Mouse (Mus musculus): ENCODE measurements around the gene Ccdc116. TPM values are rescaled to one million over a fixed set of nuclear protein-coding genes. Genes with fewer than 3 reads are reported as not detected.
A peak's percentile ranks its signal among the peaks of the same experiment; 100 is the strongest.

Ccdc116 gene
- total and polyA plus RNA-seq, 2 experiments from 2014 or later: 4.4 to 9.6 TPM

DNA sequence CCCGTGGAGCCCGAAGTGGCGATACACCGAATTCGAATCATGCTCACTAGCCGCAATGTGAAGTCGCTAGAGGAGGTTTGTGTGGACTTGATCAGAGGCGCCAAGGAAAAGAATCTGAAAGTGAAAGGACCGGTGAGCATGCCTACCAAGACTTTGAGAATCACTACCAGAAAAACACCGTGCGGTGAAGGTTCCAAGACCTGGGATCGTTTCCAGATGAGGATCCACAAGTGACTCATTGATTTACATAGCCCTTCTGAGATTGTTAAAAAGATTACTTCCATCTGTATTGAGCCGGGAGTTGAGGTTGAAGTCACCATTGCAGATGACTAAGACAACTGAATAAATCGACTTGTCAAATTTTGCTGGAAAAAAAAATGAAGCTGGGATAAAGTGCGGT is 9.7 kb downstream of the Ccdc116 start:
- WGBS: 91% methylated on average over 15 of the region's 15 CpGs
- Histone ChIP-seq H3K36me3 (ENCODE audit: insufficient read depth, low read length) (no peaks in the 10 kb centered on the region), H3K27ac (ENCODE audit: low read depth, low read length) (no peak overlapping the region), H3K27me3 (ENCODE audit: insufficient read depth, low read length) (no peaks in the 10 kb centered on the region), H3K4me3 (ENCODE audit: low read depth, low read length) (no peak overlapping the region), H3K9me3 (ENCODE audit: low read length) (no peaks in the 10 kb centered on the region), H3K9ac (replicated peaks; ENCODE audit: low read length, poor library complexity, severe bottlenecking) (no peak overlapping the region), H3K4me2 (ENCODE audit: low read depth, low read length, poor library complexity, severe bottlenecking) (no peak overlapping the region), H3K4me1 (ENCODE audit: insufficient read depth, low read length) (no peaks in the 10 kb centered on the region)
- DNase-seq (ENCODE audit: low spot score) (no peak), ATAC-seq (ENCODE audit: low FRiP score) (no peak)
- TF ChIP-seq CTCF (IDR thresholded peaks at IDR 0.05): no peak

DNA sequence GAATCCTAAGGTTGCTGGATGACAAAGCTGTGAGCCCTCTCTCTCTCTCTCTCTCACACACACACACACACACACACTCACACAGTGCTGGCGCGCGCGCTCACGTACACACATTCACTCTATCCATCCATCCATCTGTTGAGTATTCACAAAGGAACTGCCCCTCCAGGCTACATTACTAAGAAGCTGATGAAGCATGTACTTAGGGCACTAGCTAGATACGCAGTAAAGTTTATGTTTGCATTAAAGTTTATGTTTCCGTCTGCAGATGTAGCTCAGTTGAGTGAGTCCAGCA is 14.2 kb downstream of the Ccdc116 start:
- Histone ChIP-seq H3K9me3 (ENCODE audit: low read length) (no peaks in the 10 kb centered on the region), H3K27ac (ENCODE audit: low read depth, low read length) (no peak overlapping the region), H3K9ac (replicated peaks; ENCODE audit: low read length, poor library complexity, severe bottlenecking) (no peak overlapping the region), H3K36me3 (ENCODE audit: insufficient read depth, low read length) (no peaks in the 10 kb centered on the region), H3K27me3 (ENCODE audit: insufficient read depth, low read length) (no peaks in the 10 kb centered on the region), H3K4me1 (ENCODE audit: insufficient read depth, low read length) (peaks cover 6% of the 10 kb centered on the region; the same call in 1 of the 2 replicates), H3K4me3 (ENCODE audit: low read depth, low read length) (peak overlapping the region; percentile 78), H3K4me2 (ENCODE audit: low read depth, low read length, poor library complexity, severe bottlenecking) (peak overlapping the region; percentile 98)
- WGBS: 31% methylated on average over 7 of the region's 7 CpGs
- no peak for TF ChIP-seq CTCF (IDR thresholded peaks at IDR 0.05)
- ATAC-seq (ENCODE audit: low FRiP score): no peak
- no peak for DNase-seq (ENCODE audit: low spot score)

- Histone ChIP-seq H3K27me3 (ENCODE audit: insufficient read depth, low read length) (no peaks in the 10 kb centered on the region), H3K4me1 (ENCODE audit: insufficient read depth, low read length) (peaks cover 6% of the 10 kb centered on the region; the same call in 1 of the 2 replicates), H3K4me2 (ENCODE audit: low read depth, low read length, poor library complexity, severe bottlenecking) (peak within 1 kb of the TSS; percentile 98), H3K4me3 (ENCODE audit: low read depth, low read length) (peak within 1 kb of the TSS; percentile 78), H3K36me3 (ENCODE audit: insufficient read depth, low read length) (no peaks in the 10 kb centered on the region), H3K27ac (ENCODE audit: low read depth, low read length) (no peak within 1 kb of the TSS), H3K9ac (replicated peaks; ENCODE audit: low read length, poor library complexity, severe bottlenecking) (peak within 1 kb of the TSS; percentile 64), H3K9me3 (ENCODE audit: low read length) (no peaks in the 10 kb centered on the region)
- under 1% methylated on average over 47 of the region's 47 CpGs for WGBS
- DNase-seq (ENCODE audit: low spot score) (peak; percentile 97), ATAC-seq (ENCODE audit: low FRiP score) (peak; percentile 99)
- TF ChIP-seq CTCF (IDR thresholded peaks at IDR 0.05): peak; percentile 56
Observed at GRCm38 (mm10) chr16:17132089-17132905, 14.7 kb downstream of the Ccdc116 start, which contains the start of gene Sdf2l1. Gene Sdf2l1, minus strand, starts transcription at chr16:17132383.

GRCm38 (mm10) chr16:17131191-17132088 is 15.6 kb downstream of the Ccdc116 start:
- ATAC-seq (ENCODE audit: low FRiP score) (peak; percentile 71), DNase-seq (ENCODE audit: low spot score) (no peak)
- Histone ChIP-seq H3K4me2 (ENCODE audit: low read depth, low read length, poor library complexity, severe bottlenecking) (peak overlapping the region; percentile 98), H3K4me3 (ENCODE audit: low read depth, low read length) (peak overlapping the region; percentile 78), H3K9ac (replicated peaks; ENCODE audit: low read length, poor library complexity, severe bottlenecking) (peak overlapping the region; percentile 64), H3K27ac (ENCODE audit: low read depth, low read length) (no peak overlapping the region), H3K27me3 (ENCODE audit: insufficient read depth, low read length) (no peaks in the 10 kb centered on the region), H3K4me1 (ENCODE audit: insufficient read depth, low read length) (peaks cover 6% of the 10 kb centered on the region; the same call in 1 of the 2 replicates), H3K36me3 (ENCODE audit: insufficient read depth, low read length) (no peaks in the 10 kb centered on the region), H3K9me3 (ENCODE audit: low read length) (no peaks in the 10 kb centered on the region)
- WGBS: 2% methylated on average over 43 of the region's 43 CpGs
- no peak; the same call in 1 of the 2 replicates for TF ChIP-seq CTCF (IDR thresholded peaks at IDR 0.05)

DNA sequence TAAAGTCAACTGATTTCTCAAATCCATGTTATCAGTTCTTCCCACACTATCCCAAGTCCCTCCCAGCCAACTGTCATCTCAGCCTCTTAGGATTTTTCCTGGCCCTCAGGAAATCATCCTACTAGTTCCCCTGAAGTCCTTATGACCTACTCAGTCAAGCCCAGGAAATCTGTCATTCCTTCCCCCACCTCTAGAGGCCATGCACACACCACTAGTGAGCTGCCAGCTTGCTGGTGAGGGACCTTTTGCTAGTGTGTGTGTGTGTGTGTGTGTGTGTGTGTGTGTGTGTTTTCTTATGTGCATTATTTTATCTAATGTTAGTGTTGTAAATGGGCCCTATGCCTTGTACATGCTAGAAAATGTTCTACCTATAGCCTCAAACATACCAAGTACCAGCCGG is 19.7 kb downstream of the Ccdc116 start:
- H3K36me3 ChIP-seq (ENCODE audit: insufficient read depth, low read length): no peaks in the 10 kb centered on the region
- H3K4me1 ChIP-seq (ENCODE audit: insufficient read depth, low read length): peaks cover 10% of the 10 kb centered on the region; the same call in 1 of the 2 replicates
- no peak overlapping the region for H3K9ac ChIP-seq (replicated peaks; ENCODE audit: low read length, poor library complexity, severe bottlenecking)
- ATAC-seq (ENCODE audit: low FRiP score): no peak
- H3K9me3 ChIP-seq (ENCODE audit: low read length): no peaks in the 10 kb centered on the region
- 95% methylated on average over 1 of the region's 1 CpGs for WGBS
- no peak overlapping the region for H3K4me3 ChIP-seq (ENCODE audit: low read depth, low read length)
- peak; percentile 64 for TF ChIP-seq CTCF (IDR thresholded peaks at IDR 0.05)
- no peak overlapping the region for H3K4me2 ChIP-seq (ENCODE audit: low read depth, low read length, poor library complexity, severe bottlenecking)
- peak; percentile 31 for DNase-seq (ENCODE audit: low spot score)
- H3K27ac ChIP-seq (ENCODE audit: low read depth, low read length): no peak overlapping the region
- H3K27me3 ChIP-seq (ENCODE audit: insufficient read depth, low read length): no peaks in the 10 kb centered on the region
